Mouse (Mus musculus): Measurements from ENCODE around the gene Pnpla8.

DNA sequence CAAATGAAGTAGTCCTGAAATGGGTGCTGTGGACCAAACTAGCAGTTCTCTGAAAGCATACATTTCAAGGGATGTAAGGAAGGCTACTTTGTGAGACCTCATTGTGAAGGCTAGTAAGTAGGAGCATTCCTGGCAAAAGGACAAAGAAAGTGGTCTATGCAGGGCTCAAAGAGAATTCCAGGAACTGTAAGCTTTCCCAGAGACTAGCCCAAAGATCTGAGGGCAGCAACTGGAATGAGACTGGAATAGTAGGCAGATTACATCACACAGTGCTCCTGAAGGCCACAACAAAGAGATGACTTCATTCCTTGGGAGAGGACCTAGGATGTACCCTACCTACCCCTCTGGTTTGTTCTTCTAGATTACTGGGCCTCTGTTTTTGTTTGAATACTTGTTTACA lies 79.6 kb downstream of the Pnpla8 start:
- TF ChIP-seq POLR2A (IDR thresholded peaks at IDR 0.05; ENCODE audit: extremely low read depth, insufficient read depth, low read length): no peak
- TF ChIP-seq CTCF (IDR thresholded peaks at IDR 0.05; ENCODE audit: extremely low read depth, insufficient read depth, low read length): no peak

All from cortical plate, adult 2 months (tissue).